Mouse (Mus musculus): ENCODE results near the gene Kcnq2. TPM values are rescaled to one million over a fixed set of nuclear protein-coding genes. Genes with fewer than 3 reads are reported as not detected.
A peak's percentile ranks its signal among the peaks of the same experiment; 100 is the strongest.

The Kcnq2 gene
- polyA plus RNA-seq, 1 experiment from 2014 or later = 41.7 TPM

DNA sequence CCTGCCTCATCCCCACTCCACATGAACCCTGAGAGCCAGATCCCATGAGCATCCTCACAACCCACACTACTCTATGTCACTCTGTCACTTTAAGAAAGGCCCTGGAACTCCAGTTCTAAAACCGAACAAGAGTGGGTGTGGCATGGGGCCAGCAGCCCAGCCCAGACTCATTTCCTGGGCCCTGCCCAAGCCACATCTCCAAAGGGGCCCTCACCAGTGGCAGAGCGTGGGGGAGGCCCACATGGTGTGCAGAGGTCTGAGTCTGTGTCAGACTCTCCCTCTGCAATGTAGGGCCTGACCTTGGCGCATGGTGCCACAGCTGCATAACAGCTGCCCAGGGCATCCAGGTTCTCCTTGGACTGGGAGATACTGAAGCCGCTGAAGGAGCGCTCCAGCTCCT is 54.2 kb downstream of the Kcnq2 start:
- Histone ChIP-seq H3K4me3 (no peak overlapping the region), H3K4me2 (replicated peaks) (no peak overlapping the region), H3K27ac (no peak overlapping the region), H3K4me1 (no peaks in the 10 kb centered on the region), H3K27me3 (no peaks in the 10 kb centered on the region), H3K9me3 (replicated peaks) (no peaks in the 10 kb centered on the region), H3K9ac (no peak overlapping the region), H3K36me3 (peaks cover 19% of the 10 kb centered on the region)
- ATAC-seq (ENCODE audit: low FRiP score) = no peak
- WGBS = 70% methylated on average over 5 of the region's 5 CpGs

DNA sequence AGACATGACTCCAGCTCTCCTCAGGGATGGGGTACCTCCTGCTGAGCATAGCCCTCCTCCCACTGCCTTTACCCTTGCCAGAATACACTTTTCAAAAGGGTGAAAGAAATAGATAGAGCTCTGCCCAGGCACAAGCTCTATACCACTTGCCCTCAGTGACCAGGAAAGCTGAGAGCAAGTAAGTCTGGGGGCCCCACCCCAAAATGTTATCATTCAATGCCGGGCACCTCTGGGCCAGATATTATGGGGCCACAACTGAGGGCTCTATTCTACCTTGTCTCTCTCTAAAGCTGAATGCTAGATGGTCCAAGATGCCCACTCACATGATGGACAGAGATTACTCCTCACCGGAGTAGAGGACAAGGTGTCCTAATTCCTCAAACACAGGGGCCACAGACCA is 55.6 kb downstream of the Kcnq2 start:
- ATAC-seq (ENCODE audit: low FRiP score) = no peak
- 90% methylated on average over 2 of the region's 2 CpGs for WGBS
- no peak overlapping the region for H3K27ac ChIP-seq
- H3K27me3 ChIP-seq = no peaks in the 10 kb centered on the region
- no peak overlapping the region for H3K9ac ChIP-seq
- H3K36me3 ChIP-seq = peaks cover 14% of the 10 kb centered on the region; the same call in 1 of the 2 replicates
- no peak overlapping the region for H3K4me2 ChIP-seq (replicated peaks)
- no peaks in the 10 kb centered on the region for H3K9me3 ChIP-seq (replicated peaks)
- H3K4me1 ChIP-seq = no peaks in the 10 kb centered on the region
- H3K4me3 ChIP-seq = no peak overlapping the region

- H3K9me3 ChIP-seq (replicated peaks) = no peaks in the 10 kb centered on the region
- H3K4me1 ChIP-seq = no peaks in the 10 kb centered on the region
- H3K4me2 ChIP-seq (replicated peaks) = no peak overlapping the region
- no peak overlapping the region for H3K4me3 ChIP-seq
- H3K27ac ChIP-seq = no peak overlapping the region
- no peak overlapping the region for H3K9ac ChIP-seq
- ATAC-seq (ENCODE audit: low FRiP score) = no peak
- no peaks in the 10 kb centered on the region for H3K27me3 ChIP-seq
- H3K36me3 ChIP-seq = peaks cover 14% of the 10 kb centered on the region; the same call in 1 of the 2 replicates
- 90% methylated on average over 2 of the region's 2 CpGs for WGBS
Measured at GRCm38 (mm10) chr2:181078908-181079307, 56.2 kb downstream of the Kcnq2 start.

GRCm38 (mm10) chr2:181075501-181075900 is 59.6 kb downstream of the Kcnq2 start:
- no peak overlapping the region for H3K27ac ChIP-seq
- WGBS = 85% methylated on average over 12 of the region's 12 CpGs
- H3K4me3 ChIP-seq = no peak overlapping the region
- H3K4me2 ChIP-seq (replicated peaks) = no peak overlapping the region
- H3K4me1 ChIP-seq = no peaks in the 10 kb centered on the region
- no peaks in the 10 kb centered on the region for H3K36me3 ChIP-seq
- H3K27me3 ChIP-seq = peaks cover 3% of the 10 kb centered on the region; the same call in 1 of the 2 replicates
- no peaks in the 10 kb centered on the region for H3K9me3 ChIP-seq (replicated peaks)
- H3K9ac ChIP-seq = no peak overlapping the region
- no peak for ATAC-seq (ENCODE audit: low FRiP score)

- Histone ChIP-seq H3K36me3 (no peaks in the 10 kb centered on the region), H3K4me3 (no peak overlapping the region), H3K9me3 (replicated peaks) (no peaks in the 10 kb centered on the region), H3K4me1 (no peaks in the 10 kb centered on the region), H3K27me3 (peaks cover 3% of the 10 kb centered on the region; the same call in 1 of the 2 replicates), H3K4me2 (replicated peaks) (no peak overlapping the region), H3K9ac (no peak overlapping the region), H3K27ac (no peak overlapping the region)
- 0 out of 2 replicates have a peak, but pooled peaks have one; percentile 31 for ATAC-seq (ENCODE audit: low FRiP score)
- WGBS = 10% methylated on average over 1 of the region's 1 CpGs
Measured at GRCm38 (mm10) chr2:181072403-181072714, 62.7 kb downstream of the Kcnq2 start.

DNA sequence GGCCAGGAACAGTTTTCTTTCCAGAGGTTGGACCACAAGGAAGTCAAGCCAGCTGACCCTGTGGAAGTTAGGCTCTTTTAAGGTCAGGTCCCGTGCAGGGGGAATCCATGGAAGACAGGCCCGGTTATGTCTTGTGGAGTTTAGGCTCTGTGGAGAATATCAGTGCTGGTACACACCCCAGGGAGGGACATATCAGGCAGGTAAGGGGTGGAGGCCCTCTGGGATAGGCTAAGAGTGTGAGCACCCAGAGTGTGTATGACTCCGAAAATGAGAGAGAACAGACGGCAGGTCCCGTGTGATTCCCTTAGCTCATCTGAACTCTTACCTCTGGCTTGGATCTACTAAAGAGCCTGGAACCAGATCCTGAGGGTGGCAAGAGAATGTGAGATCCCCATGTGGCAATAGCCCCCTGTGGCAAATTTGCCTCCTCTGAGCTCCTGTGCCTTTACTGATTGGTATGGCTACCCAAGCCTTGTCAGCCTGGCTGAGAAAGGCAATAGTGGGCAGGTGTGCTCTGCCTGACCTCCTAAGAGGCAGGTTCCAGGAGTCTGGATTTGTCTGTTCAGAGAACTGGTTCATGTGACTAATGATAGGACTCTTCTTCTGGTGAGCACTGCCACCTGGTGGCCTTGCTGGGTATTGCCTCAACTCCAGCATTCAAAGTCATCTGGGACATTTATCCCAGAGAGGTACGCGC is 63.2 kb downstream of the Kcnq2 start:
- H3K27ac ChIP-seq = no peak overlapping the region
- ATAC-seq (ENCODE audit: low FRiP score) = peak; percentile 61
- no peaks in the 10 kb centered on the region for H3K9me3 ChIP-seq (replicated peaks)
- no peak overlapping the region for H3K9ac ChIP-seq
- no peaks in the 10 kb centered on the region for H3K4me1 ChIP-seq
- no peak overlapping the region for H3K4me2 ChIP-seq (replicated peaks)
- no peaks in the 10 kb centered on the region for H3K36me3 ChIP-seq
- peaks cover 3% of the 10 kb centered on the region; the same call in 1 of the 2 replicates for H3K27me3 ChIP-seq
- WGBS = 68% methylated on average over 7 of the region's 7 CpGs
- no peak overlapping the region for H3K4me3 ChIP-seq

- Histone ChIP-seq H3K36me3 (no peaks in the 10 kb centered on the region), H3K9ac (no peak overlapping the region), H3K27me3 (peaks cover 3% of the 10 kb centered on the region; the same call in 1 of the 2 replicates), H3K4me2 (replicated peaks) (no peak overlapping the region), H3K9me3 (replicated peaks) (no peaks in the 10 kb centered on the region), H3K4me1 (no peaks in the 10 kb centered on the region), H3K27ac (no peak overlapping the region), H3K4me3 (no peak overlapping the region)
- WGBS = 67% methylated on average over 7 of the region's 7 CpGs
- ATAC-seq (ENCODE audit: low FRiP score) = no peak
Measured at GRCm38 (mm10) chr2:181070136-181070535, 65.0 kb downstream of the Kcnq2 start.

DNA sequence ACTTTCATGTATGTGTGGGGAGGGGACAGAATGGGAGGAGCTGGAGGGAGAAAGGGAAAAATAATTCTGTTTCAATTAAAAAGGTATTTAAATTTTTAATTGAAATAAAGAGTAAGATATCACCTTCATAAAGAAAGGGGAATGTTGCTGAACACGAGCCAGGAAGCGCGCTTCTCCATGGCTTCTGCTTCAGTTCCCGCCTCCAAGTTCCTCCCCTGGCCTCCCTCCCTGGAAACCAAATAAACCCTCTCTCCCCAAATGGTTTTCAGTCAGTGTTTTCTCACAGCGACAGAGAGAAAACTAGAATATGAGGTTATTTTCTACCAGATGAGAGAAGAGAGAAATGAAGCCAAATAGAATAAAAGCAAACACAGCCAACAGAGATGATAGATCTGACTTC is 66.6 kb downstream of the Kcnq2 start:
- no peak overlapping the region for H3K4me3 ChIP-seq
- H3K36me3 ChIP-seq = no peaks in the 10 kb centered on the region
- no peaks in the 10 kb centered on the region for H3K4me1 ChIP-seq
- H3K4me2 ChIP-seq (replicated peaks) = no peak overlapping the region
- H3K27me3 ChIP-seq = peaks cover 3% of the 10 kb centered on the region; the same call in 1 of the 2 replicates
- H3K9ac ChIP-seq = no peak overlapping the region
- no peaks in the 10 kb centered on the region for H3K9me3 ChIP-seq (replicated peaks)
- no peak for ATAC-seq (ENCODE audit: low FRiP score)
- H3K27ac ChIP-seq = no peak overlapping the region
- 80% methylated on average over 5 of the region's 5 CpGs for WGBS

DNA sequence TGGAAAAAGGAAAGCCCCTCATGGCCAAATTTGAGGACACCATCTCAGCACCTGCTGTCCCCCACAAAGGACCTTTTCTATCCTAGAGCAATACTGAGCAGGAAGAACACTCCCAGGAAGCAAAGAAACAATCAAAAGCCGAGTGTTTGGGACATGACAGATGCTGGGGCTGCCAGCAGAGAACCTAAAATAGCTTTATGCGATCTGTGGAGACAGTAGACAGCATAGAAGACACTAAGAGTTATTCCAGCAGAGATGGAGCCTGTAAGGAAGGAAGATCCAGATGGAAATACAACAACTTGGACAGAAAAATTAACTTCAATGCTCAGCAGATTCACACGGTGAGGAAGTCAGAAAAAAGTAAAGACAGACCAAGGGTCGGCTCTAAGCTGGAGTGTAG is 69.3 kb downstream of the Kcnq2 start:
- Histone ChIP-seq H3K9me3 (replicated peaks) (no peaks in the 10 kb centered on the region), H3K4me1 (no peaks in the 10 kb centered on the region), H3K36me3 (no peaks in the 10 kb centered on the region), H3K9ac (no peak overlapping the region), H3K4me2 (replicated peaks) (no peak overlapping the region), H3K27me3 (no peaks in the 10 kb centered on the region), H3K4me3 (no peak overlapping the region), H3K27ac (no peak overlapping the region)
- 72% methylated on average over 4 of the region's 4 CpGs for WGBS
- no peak for ATAC-seq (ENCODE audit: low FRiP score)

DNA sequence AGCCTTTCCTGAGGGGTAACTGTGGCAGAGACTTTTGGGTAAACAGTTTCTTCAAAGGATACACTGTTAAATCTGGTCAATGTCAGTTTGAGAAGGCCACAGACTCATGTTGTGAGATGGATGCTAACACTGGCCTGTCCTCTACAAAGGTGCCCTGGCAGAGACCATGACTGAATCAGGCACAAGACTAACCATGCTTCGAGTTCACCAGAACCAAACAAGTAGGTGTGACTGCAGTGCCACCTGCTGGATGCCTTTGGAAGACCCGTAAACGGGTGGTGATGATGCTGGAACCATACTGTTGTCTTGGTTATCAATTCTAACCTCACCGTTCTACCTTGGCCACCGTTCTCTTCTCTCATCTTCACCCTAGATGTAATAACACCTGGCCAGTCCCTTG is 75.0 kb downstream of the Kcnq2 start:
- Histone ChIP-seq H3K36me3 (no peaks in the 10 kb centered on the region), H3K9me3 (replicated peaks) (no peaks in the 10 kb centered on the region), H3K27me3 (no peaks in the 10 kb centered on the region), H3K4me3 (no peak overlapping the region), H3K9ac (no peak overlapping the region), H3K4me1 (peaks cover 20% of the 10 kb centered on the region), H3K27ac (no peak overlapping the region), H3K4me2 (replicated peaks) (no peak overlapping the region)
- peak; percentile 62 for ATAC-seq (ENCODE audit: low FRiP score)
- 20% methylated on average over 5 of the region's 5 CpGs for WGBS

DNA sequence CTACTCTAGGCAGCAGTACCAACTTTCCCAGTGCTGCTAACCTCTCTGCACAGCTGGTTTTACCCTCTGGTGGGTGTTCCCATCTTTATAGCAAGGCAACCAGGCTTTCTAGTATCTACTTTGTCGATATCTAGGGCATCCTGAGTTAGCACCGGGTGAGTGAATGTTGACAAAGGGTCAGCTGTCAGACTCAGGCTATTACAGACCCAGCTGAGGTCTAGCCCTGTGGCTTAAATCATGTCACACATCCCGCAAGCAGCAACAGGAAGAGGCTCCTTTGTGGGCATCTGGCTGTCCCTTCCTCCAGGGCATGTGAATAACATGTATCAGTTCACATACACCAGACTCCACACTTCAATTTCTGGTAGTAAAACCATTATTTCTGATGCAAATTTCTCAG is 76.9 kb downstream of the Kcnq2 start:
- H3K27ac ChIP-seq = peak overlapping the region; percentile 62
- peak; percentile 52 for ATAC-seq (ENCODE audit: low FRiP score)
- no peak overlapping the region for H3K9ac ChIP-seq
- H3K4me1 ChIP-seq = peaks cover 20% of the 10 kb centered on the region
- H3K9me3 ChIP-seq (replicated peaks) = no peaks in the 10 kb centered on the region
- H3K36me3 ChIP-seq = no peaks in the 10 kb centered on the region
- WGBS = 36% methylated on average over 3 of the region's 3 CpGs
- H3K4me2 ChIP-seq (replicated peaks) = no peak overlapping the region
- H3K4me3 ChIP-seq = no peak overlapping the region
- no peaks in the 10 kb centered on the region for H3K27me3 ChIP-seq

DNA sequence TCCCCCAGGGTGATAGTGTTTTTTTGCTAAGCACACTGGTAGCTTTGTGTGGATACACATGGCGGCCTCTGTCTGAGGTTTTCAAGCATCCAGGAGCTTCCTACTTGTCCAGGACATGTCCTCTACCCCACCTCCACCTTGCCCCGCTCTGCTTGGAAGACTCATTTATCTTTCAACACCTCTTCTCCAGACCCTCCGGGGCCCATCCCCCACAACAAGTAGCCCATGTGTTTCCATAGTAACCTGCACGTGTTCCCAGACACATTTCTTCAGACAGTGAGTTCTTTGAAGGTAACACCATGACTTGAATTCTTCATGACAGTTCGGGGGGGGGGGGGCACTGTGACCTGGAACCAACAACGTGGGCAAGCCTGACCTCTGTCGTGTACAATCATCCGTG is 77.8 kb downstream of the Kcnq2 start:
- Histone ChIP-seq H3K36me3 (no peaks in the 10 kb centered on the region), H3K9me3 (replicated peaks) (no peaks in the 10 kb centered on the region), H3K27ac (no peak overlapping the region), H3K4me2 (replicated peaks) (no peak overlapping the region), H3K27me3 (no peaks in the 10 kb centered on the region), H3K4me1 (peaks cover 20% of the 10 kb centered on the region), H3K9ac (no peak overlapping the region), H3K4me3 (no peak overlapping the region)
- no peak for ATAC-seq (ENCODE audit: low FRiP score)
- WGBS = 35% methylated on average over 8 of the region's 8 CpGs

- Histone ChIP-seq H3K27me3 (no peaks in the 10 kb centered on the region), H3K4me2 (replicated peaks) (no peak overlapping the region), H3K4me3 (no peak overlapping the region), H3K9ac (no peak overlapping the region), H3K4me1 (peaks cover 19% of the 10 kb centered on the region), H3K36me3 (no peaks in the 10 kb centered on the region), H3K9me3 (replicated peaks) (no peaks in the 10 kb centered on the region), H3K27ac (no peak overlapping the region)
- 94% methylated on average over 1 of the region's 1 CpGs for WGBS
- ATAC-seq (ENCODE audit: low FRiP score) = no peak
Measured at GRCm38 (mm10) chr2:181052171-181052570, 82.9 kb downstream of the Kcnq2 start.
